Mouse (Mus musculus): Measurements from ENCODE around the gene Gm3045.

Gene Gm3045

DNA sequence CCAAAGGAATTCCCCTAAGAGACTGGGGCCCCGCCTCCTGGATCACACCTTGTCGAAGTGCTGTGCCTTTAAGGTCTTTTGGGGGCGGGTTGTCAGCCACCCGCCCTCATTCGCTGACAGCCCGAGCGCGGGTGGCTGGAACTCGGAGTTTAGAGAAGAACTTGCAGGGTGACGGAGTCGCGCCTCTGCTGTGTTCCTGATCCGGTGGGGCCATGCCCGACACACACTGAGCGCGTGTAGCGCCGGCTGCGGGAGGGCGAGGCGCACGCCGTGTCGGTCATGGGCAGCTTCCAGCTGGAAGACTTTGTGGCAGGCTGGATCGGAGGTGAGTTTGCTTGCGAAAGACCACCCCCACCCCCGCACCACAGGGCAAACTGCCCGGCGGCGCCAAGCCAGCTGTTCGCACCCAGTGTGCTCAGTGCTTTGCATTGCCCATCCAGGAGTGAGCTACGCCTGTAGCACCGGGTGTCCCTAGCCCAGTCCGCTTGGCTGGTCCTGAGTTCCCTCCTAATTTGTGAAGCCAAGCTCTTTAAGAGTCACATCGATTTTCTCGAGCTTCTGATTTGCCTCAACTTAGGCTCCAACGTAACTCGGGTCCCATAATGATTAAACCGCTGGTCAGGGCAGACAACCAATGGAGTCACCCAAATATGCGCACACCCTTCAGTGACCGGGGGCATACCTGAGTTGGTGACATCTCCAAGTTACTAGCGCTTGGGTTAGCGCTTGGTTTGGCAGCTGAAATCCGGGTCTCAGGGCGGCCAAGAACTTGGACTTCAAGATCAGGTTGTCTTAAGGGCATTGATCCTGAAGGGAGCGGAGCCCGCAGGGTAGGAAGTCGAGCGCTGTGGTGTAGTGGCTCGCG is 12.0 kb downstream of the Gm3045 start, which contains the start of gene Slc25a48:
TSS of gene Slc25a48 (plus strand) at position 145 of the 865 bp plus-strand sequence.
- DNase-seq, result no peak

DNA sequence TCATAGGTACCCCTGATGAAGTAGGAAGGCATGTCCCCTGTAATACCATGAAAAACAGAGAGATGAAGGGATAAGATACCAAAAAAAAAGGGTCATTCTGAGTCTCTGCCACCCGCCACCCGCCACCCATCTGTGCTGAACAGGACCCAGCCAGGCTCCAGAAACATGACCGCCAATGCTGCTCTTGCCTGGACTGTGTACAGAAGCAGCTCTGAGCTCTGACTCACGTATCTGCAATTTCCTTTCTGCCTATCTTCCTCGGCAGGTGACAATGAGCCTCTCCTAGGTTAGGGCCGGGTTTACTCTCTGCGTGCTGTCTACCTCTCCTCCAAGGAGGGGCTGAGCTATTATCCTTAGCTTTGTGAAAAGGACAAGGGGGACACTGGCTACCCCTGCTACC is 17.0 kb downstream of the Gm3045 start:
- DNase-seq, result no peak

DNA sequence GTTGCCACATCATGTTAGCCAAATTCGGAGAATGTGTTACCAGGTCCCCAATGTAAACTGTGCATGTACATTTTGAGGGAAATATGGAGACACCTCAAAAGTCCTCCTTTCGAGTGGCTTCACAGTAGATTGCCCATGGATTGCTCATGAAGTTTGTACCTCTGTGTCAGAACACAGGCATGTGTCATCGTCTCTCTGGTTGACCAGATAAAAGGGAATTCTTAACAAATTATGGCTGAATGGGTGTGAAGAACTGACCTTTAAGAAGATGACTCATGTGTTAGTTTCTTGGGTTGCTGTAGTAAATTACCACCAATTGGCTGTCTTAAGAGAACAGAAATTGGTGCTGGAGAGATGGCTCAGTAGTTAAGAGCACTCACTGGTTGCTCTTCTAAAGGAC is 17.7 kb downstream of the Gm3045 start:
- DNase-seq, result no peak

DNA sequence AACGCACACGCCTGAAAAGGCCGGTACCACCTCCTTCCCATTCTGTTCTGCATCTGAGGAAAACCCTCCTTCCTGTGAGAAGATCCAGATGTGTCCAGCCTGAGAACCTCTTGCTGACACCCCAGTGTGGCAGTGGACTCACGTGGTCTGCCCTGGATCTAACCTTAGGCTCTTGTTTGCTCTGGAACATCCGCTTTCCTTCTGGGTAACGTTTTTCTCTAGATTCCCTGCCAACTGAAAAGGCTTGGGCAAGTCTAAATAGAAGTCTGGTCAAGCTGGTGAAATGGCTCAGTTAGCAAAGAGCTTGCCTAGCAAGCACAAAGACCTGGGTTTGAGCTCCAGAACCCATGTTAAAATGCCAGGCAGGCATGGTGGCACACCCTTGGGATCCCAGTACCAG is 18.6 kb downstream of the Gm3045 start:
- no peak for DNase-seq

DNA sequence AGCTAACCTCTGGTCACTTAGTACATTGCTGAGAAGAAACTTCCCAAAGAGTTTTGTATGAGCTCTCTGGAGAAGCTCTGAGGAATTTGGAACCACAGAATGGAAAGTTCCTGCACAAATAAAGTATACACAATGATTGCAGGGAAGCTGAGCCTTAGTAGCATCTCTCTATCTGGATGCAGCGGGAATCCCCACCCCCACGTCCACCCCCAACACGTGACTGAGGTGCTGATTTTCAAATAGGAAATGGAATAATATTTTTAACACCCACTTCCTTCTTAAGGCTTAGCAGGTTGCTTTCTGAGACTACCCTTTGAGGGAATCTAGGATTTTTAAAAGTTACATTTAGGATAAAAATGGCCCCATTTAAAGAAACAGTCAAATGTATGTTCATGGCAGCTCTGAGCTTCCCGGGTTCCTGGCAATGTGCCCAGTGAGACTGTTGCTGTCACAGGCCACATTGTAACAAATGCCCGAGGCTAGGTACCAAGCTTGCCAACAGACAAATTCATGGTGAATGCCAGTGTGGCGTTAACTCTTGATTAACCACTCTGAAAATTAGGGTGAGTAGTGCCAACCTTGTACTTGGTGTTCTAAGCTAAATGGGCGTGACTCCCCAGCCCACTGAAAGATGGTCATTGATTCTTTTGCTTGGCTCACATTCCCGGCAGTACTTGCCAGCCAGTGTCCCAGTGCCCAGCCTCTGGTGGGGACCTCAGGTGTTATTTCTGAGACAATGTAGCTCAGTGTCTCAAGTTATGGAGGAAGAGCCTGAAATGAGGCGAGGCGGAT is 23.0 kb downstream of the Gm3045 start:
- DNase-seq, result peak; percentile 63

DNA sequence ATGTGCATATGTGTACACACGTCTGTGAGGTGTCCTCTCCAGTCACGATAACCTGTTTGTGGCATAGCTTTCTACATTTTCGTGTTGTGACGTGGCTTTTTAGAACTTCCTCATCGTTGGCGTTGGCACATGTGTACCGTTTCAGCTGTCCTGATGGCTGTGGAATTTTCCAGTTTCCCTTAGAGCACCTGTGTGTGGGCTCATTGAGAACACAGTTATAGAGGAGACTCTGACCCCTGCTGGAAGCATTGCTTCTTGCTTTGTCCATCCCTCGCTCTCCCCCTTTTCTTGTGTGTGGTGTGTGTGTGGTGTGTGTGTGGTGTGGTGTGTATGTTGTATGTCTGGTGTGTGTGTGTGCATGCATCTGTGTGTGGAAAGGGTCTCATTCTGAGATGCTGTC is 23.6 kb downstream of the Gm3045 start:
- DNase-seq, result no peak

DNA sequence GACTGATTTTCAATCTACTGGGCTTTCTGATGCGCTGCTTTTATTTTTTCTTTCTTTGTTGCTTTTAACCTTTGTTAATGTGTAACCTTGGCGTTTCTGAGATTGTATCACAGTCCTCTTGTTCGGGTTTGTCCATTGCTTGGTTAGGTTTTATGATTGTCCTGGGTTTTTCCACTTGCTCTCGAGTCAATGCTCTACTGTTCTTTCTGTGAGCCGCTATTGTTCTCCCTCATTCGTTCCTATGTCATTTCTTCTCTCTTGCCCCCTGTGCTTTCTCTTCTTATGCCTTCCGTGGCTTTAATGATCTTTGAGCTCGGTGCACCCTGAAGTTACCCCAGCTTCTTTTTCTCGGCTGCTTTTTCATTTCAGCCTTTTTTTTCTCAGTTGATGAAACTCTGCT is 31.6 kb downstream of the Gm3045 start:
- DNase-seq, result no peak

DNA sequence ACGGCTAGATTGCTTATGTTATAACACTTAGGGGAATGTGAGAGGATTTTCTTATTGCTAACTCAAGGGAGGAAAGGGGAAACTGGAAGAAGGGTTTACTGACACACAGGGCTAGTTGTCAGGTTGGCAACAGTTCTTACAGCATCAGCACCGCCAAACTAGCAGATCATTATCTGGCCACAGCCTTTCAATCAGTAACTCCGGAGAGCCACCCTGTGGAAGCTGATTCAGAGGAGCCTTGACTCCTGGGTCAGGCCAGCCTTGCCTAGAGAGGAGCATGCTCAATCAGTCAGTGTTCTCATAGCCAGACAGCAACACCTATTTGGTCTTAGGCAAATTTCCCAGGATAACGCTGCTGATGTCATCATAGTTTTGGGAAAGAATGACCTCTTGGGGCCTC is 35.1 kb downstream of the Gm3045 start:
- DNase-seq, result no peak

DNA sequence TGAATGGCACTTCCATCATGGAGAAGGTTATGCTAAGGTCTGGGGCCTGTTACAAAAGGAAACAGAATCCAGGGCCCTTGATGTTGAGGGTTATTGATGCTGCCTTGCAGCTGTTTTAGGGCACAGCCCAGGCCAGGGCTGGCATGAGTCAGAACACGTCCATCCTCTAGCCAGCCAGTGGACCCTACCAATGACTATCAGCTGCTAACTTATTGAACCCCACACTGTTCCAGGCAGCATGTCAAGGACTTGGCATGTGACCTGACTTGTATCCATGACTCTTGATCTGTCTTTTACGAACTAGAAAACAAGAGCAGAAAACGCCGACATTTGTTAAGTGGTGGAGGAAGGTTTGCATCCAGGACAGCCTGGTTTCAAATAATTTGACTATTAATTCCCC is 36.4 kb downstream of the Gm3045 start:
- no peak for DNase-seq

DNA sequence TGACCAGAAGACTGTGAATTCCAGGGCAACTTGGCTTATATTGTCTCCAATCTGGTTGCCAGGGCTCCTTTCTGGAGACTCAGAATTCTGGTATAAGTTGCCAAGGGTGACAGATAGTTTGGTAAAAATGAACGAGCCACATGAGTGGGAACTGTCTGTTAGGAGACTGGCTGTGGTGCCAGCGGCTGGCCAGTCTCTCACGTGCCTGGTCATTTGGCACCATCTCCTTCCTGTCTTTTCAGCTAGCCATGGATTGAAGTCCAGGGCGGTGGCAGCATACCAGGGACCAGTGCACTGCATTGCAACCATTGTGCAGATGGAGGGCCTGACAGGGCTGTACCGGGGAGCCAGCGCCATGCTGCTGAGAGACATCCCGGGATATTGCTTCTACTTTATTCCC is 36.9 kb downstream of the Gm3045 start:
- no peak for DNase-seq

DNA sequence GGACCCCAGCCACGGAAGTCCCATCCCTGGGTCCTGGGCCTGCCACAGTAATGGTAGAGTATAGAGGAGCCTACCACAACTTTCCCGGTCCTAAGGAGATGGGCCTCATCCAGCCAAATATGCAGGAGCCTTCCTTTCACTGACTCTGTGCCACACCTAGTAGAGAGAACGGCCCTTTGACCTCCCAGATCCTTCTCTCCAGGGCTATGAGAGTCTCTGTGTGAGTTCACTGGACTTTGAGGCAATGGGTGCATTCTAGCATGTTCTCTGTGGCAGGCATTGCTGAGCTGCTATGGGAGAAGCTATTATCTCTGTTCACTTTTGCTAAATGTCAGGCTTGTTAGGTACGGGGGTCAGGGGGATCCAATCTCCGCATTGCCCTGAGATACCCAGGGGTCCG is 37.4 kb downstream of the Gm3045 start:
- no peak for DNase-seq

DNA sequence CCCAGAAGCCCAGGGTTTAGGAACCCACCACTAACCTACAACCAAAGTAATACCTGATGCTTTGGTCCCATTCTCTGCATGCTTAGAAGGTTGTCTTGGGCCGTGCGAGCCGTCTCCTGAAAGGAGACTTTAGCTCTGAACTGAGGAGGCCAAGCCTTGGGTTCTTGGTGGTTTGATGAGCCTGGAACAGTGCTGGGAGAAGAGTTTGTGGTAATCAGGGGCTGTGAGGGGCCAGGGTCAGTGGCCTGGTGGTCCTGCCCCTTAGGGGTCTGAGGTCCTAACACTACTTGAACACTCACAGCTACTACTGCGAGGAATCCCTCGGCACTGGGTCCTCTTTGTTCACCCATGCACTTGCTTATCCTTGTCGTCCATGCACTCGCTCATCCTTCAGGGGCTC is 41.4 kb downstream of the Gm3045 start:
- no peak for DNase-seq

DNA sequence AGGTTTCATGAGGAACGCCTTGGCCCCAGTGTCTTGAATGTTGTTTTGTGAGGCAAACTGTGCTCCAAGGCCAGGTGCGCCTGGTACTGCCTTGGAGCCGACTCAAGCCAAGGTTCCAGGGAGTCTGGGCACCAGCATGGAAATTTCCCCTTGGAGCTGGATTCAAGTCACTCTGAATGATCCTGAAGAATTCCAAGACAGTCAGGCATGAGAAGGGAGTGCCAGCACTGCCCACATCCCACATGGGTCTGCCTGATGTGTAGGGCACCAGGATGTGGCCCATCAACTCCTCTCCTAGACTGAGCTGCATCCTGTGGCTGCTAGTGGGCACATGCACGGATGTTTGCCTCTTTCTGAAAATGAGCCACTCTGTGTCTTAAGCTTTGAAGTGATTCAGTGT is 42.1 kb downstream of the Gm3045 start:
- no peak for DNase-seq

DNA sequence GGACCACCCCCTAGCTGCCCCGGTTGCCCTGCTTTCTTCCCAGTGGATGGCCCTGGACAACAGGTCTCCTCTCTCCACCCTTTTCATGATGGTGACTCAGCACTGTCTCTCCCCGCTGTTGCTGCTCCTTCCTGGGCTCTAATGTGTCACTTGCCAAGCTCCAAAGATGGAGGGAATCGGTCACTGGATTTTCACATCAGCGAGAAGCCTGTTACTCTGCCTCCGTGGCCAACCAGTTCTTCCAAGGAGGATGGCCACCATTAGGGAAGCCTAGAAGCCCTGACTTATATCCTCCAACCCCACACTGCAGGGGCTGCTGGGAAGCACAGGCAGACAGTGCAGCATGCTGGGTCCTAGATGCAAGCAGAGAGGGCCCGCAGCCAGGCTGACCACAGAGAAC is 44.8 kb downstream of the Gm3045 start:
- no peak for DNase-seq

DNA sequence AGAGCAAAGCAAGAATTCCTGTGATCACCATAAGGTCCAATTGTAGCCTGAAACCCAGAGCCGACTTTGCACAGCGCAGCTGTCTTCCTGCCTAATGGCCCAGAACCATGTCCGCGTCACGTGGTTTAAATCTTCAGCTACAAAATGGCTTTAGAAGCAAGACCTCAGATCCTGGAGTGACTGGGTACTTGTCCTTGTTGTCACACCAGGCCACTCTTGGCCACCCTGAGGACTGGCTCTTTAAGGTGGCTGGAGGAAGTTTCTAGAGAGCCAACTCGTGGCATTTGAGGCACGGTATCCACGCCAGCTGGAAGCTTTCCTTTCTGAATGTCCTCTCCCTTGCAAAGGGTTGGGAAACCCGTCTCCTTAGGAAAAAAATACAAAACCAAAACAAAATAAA is 45.6 kb downstream of the Gm3045 start:
- no peak for DNase-seq

DNA sequence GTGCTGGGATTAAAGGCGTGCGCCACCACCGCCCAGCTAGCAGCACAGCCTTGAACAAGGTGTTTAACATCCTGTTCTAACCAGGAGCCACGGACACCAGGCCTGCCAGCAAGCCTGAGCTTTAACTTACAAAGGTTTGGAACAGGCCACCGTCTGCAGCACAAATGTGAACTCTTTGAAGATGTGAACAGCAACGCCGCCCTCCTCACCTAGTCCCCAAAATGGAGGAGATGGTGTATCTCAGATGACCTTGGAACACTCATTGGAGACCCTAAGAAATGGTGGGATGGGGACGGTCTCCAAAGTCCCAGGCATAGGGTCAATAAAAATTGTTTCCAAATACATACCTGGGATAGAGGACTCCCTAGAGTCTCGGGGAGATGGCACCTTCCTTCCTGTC is 46.3 kb downstream of the Gm3045 start:
- DNase-seq, result no peak

DNA sequence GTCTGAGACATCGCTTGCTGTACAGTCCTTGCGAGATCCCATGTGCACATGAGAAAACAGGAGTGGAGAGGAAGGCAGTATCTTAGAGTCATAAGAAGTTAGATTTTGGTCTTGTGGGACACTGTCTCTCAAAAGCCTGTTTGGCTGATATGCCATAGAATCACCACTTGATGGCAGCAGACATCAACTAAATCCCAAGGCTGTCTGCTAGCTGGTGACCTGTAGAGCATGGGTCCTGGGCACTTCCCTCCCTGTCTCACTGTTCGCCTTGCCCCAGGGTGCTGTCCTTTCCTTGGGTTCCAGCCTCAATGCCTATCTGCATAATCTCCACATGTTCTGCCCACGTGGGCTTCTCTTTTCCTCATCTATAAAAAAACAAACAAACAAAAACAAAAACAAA is 49.0 kb downstream of the Gm3045 start:
- DNase-seq, result peak; percentile 30

DNA sequence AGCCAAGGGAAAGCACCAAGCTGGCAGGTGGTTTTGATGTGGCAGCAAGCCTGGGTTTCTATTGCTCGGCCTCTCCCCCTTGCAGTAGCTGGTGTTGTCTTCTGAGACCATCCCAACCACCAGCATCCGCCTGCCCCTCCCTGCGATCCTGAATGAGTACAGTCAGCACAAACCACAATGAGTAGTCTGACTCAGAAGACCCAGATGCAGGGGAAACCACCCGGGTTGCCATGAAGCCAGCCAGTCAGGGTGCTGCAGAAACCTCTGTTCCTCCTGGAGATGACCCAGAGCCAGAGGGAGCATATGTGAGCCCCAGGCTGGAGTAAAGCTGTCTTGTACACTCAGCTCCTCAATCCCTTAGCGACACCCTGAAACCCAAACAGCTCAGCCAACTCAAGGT is 50.4 kb downstream of the Gm3045 start:
- DNase-seq, result no peak

DNA sequence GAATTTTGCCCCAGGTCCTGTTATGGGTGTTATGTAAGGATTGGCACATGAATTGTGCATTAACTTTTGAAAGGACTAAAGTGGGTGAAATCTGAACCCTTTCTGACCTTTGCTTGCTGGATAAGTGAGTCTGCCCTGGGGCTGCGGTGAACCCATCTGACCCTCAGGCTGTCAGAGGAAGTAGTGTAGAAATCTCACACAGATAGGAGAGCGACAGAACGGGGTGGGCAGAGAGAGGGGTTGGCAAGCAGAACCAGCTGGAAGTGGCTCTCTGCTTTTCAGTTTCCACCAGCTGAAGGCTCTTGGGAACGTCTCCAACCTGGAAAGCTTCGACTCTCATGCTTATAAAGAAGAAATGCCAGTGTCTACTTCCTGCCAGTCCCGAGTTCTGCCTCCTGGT is 50.9 kb downstream of the Gm3045 start:
- peak; percentile 60 for DNase-seq

DNA sequence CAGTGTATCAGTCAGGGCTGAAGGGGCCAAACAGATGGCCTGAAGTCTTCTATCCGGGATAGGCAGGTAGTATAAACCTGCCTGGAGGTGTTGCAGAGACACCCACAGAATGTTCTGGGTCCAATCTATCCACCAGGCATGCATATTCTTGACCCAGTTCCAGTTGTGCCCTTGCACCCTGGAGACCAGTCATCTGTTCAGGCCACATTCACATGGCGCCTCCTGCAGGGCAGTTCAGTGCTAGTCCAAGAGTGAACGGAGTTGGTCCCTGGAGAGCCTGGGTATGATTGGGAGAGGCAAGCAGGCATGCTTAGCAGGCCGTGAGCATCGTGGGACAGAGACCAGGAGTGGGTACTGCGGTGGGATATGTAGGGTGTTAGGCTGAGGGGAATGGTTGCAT is 51.6 kb downstream of the Gm3045 start:
- no peak for DNase-seq

DNA sequence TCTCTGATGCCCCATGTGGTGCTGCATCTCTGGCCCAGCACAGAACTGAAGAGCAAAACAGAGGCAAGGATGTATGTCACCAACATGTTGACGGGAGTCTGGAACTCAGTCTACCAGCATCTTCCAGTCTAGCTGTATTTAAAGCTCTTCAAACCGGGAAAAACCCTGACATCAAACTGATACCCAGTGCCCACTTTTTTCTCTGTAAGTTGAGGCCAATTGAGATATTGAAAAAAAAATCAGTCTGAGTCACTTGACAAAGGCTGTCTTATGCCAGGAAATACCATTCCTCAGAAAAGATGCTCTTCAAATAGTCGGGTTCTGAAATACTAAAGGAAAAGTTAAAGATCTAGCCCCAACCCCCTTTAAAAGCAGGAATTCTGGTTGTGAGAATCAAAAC is 55.8 kb downstream of the Gm3045 start, which contains the start of gene Il9:
TSS of gene Il9 (minus strand) at position 101 of the 400 bp plus-strand sequence.
- no peak for DNase-seq
